Comparison of ENCODE assay signal across 8 mouse cellular contexts in the genomic region with DNA sequence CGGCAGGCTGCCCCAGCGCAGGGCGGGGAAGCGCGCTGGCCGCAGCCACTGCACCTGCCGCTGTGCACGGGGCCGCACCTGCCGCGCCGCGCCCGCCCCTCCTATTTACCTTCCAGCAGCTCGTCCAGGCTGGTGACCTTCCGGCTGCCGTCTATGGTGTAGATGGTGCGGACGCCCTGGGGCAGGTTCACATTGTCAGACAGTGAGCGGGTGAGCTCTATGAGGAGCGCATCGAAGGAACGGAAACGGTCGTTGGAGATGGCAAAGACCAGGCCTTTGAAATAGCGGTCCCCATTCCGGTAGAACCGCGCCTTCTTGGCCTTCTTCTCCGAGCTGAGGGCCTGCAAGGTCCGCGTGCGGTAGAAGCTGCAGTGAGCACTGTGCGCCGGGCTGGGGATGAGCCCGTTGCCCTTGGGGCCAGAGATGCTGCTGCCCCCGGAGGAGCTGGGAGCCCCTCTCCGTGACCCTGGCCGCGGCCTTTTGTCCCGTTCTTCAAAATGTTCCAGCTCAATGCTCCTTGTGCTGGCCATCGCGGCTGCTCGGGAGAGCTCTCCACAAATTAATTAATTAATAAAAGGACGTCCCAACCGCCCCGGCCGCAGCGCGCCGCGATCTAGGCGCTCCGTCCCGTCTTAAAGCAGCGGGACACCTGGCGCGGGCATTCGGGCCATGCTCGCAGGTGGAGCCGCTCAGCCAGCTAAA. TPM values are rescaled to one million over a fixed set of nuclear protein-coding genes. Genes with fewer than 3 reads are reported as not detected.
DNase-seq lines count a peak whose midpoint lies in the region; ATAC-seq and TF ChIP-seq lines count a peak whose summit lies in the region.

No protein-coding gene starts in this region.

- peaks cover 32% of the 10 kb centered on the region for H3K4me1 ChIP-seq in midbrain, embryonic 10.5 days

- H3K4me3 ChIP-seq in C2C12 (ENCODE audit: insufficient read depth, poor library complexity, severe bottlenecking) = no peak overlapping the region
- peak overlapping the region; percentile 88 for H3K4me3 ChIP-seq in midbrain, embryonic 10.5 days

- ATAC-seq in frontal cortex, adult (ENCODE audit: low TSS enrichment) = peak; percentile 28; the same call in 1 of the 2 replicates

- peak; percentile 29 for DNase-seq in adrenal gland, adult 18-20 months (ENCODE audit: low spot score in 2 of 2)
- DNase-seq in adrenal gland, adult 2 months = no peak
- peak; percentile 73 for DNase-seq in cerebellum, adult 9-10 months
- DNase-seq in kidney, postnatal 25 days = peak; percentile 7 to 54
- DNase-seq in midbrain, embryonic 10.5 days (ENCODE audit: low spot score) = peak; percentile 67
- peak; percentile 18 to 31 for DNase-seq in spleen, postnatal 10 days (ENCODE audit: low spot score in 2 of 2)

- H3K9me3 ChIP-seq in midbrain, embryonic 10.5 days (replicated peaks) = no peaks in the 10 kb centered on the region

- WGBS in midbrain, embryonic 10.5 days = under 1% methylated on average over 61 of the region's 61 CpGs

- peaks cover 17% of the 10 kb centered on the region for H3K27me3 ChIP-seq in C2C12 (ENCODE audit: control insufficient read depth, insufficient read depth, insufficient read length)
- peaks cover 7% of the 10 kb centered on the region; the same call in 1 of the 2 replicates for H3K27me3 ChIP-seq in midbrain, embryonic 10.5 days (ENCODE audit: low read depth, poor library complexity, severe bottlenecking)

- no peaks in the 10 kb centered on the region for H3K36me3 ChIP-seq in C2C12 (ENCODE audit: control insufficient read depth, insufficient read depth)
- H3K36me3 ChIP-seq in midbrain, embryonic 10.5 days = peaks cover 29% of the 10 kb centered on the region

- no peak for TF ChIP-seq CTCF in C2C12 (IDR thresholded peaks at IDR 0.05; ENCODE audit: control insufficient read depth, insufficient read depth, insufficient read length)

- H3K79me2 ChIP-seq in C2C12 (ENCODE audit: control insufficient read depth, insufficient read depth) = no peaks in the 10 kb centered on the region

- H3K79me3 ChIP-seq in C2C12 (ENCODE audit: low read depth) = no peaks in the 10 kb centered on the region

- H3ac ChIP-seq in C2C12 (ENCODE audit: control insufficient read depth, insufficient read length, low read depth) = peak overlapping the region; percentile 63

- peak overlapping the region; percentile 97 for H3K27ac ChIP-seq in midbrain, embryonic 10.5 days (replicated peaks)

TF ChIP-seq in C2C12, 6 proteins besides CTCF, POLR2A, EP300 and RAD21:
- TF ChIP-seq MYOG (IDR thresholded peaks at IDR 0.05; ENCODE audit: control insufficient read depth, extremely low read depth, insufficient read length) (no peak), CEBPB (IDR thresholded peaks at IDR 0.05; ENCODE audit: low read depth) (no peak), MAX (IDR thresholded peaks at IDR 0.05) (no peak), MYOD1 (IDR thresholded peaks at IDR 0.05; ENCODE audit: control insufficient read depth, insufficient read length, low read depth) (no peak), FOSL1 (IDR thresholded peaks at IDR 0.05; ENCODE audit: insufficient read depth, low read length, poor library complexity, severe bottlenecking) (no peak), USF1 (IDR thresholded peaks at IDR 0.05; ENCODE audit: low read depth) (no peak)

RNA-seq across cellular contexts. Expression of a gene that starts 0.9 kb away (rescaled TPM):
- 1 to 10 TPM; 6.0 to 6.5 TPM for total RNA-seq in adrenal gland, adult 18-20 months (2021)
- 1 to 10 TPM; 6.1 to 7.7 TPM for total RNA-seq in adrenal gland, adult 2 months (2021)
- 6.1 and 6.3 TPM in 2 replicates for polyA plus RNA-seq in adrenal gland, adult 2 months (2012; rRNA removed)
- polyA plus RNA-seq in C2C12 (2012; fragmentation: generic; extraction: Trizol) = 0.80 TPM
- polyA plus RNA-seq in midbrain, embryonic 10.5 days (2016; fragmentation: Nextera tagmentation; extraction: Ambion mirVana) = 19.0 and 28.6 TPM in 2 replicates
